8 mouse cellular contexts compared by ENCODE assay signal in genomic region chr16:30596959-30597681, GRCm38 (mm10). TPM values are rescaled to one million over a fixed set of nuclear protein-coding genes. Genes with fewer than 3 reads are reported as not detected.
DNase-seq lines count a peak whose midpoint lies in the region; ATAC-seq and TF ChIP-seq lines count a peak whose summit lies in the region.

No protein-coding gene starts in this region.

- 9% methylated on average over 16 of the region's 16 CpGs for WGBS in hindbrain, embryonic 14.5 days

- no peaks in the 10 kb centered on the region for H3K36me3 ChIP-seq in hindbrain, embryonic 14.5 days (replicated peaks; ENCODE audit: control insufficient read depth, insufficient read depth)

- no peaks in the 10 kb centered on the region for H3K27me3 ChIP-seq in Patski
- H3K27me3 ChIP-seq in hindbrain, embryonic 14.5 days (ENCODE audit: control insufficient read depth, insufficient read depth, low read length): peaks cover 13% of the 10 kb centered on the region

- H3K4me2 ChIP-seq in hindbrain, embryonic 14.5 days (replicated peaks): peak overlapping the region; percentile 36

- 0 out of 2 replicates have a peak overlapping the region, but pooled peaks have one; percentile 2 for H3K4me3 ChIP-seq in hindbrain, embryonic 14.5 days (replicated peaks; ENCODE audit: low read length)

- in situ Hi-C loops in Patski (cut with MboI; ENCODE audit: low pct_unique_long_range_greater_than_20kb): loop anchor here (5.0 to 10.0 kb wide), 3 partner anchors 285 to 758 kb away; no protein-coding TSS in a partner anchor

- H3K9ac ChIP-seq in hindbrain, embryonic 14.5 days: peak overlapping the region; percentile 14; the same call in 1 of the 2 replicates

- POLR2A ChIA-PET in Patski (lab: Charles Lee): interaction anchor here (0.6 kb wide), 1 partner anchor 354 kb away, joined by 3 read pairs; no protein-coding TSS in a partner anchor

- peaks cover 14% of the 10 kb centered on the region for H3K4me1 ChIP-seq in hindbrain, embryonic 14.5 days (replicated peaks; ENCODE audit: control insufficient read depth, insufficient read depth, low read length)

- no peaks in the 10 kb centered on the region for H3K9me3 ChIP-seq in hindbrain, embryonic 14.5 days (ENCODE audit: control insufficient read depth, low read length)

- DNase-seq in Patski (ENCODE audit: low read depth, low spot score): peak; percentile 71
- DNase-seq in cerebellum, postnatal 14 days: peak; percentile 97
- peak; percentile 93 to 96 for DNase-seq in frontal cortex, postnatal 36 days (ENCODE audit: low spot score in 2 of 2)
- DNase-seq in hindbrain, embryonic 14.5 days (ENCODE audit: low spot score): peak; percentile 98
- peak; percentile 83 for DNase-seq in left cerebral cortex, adult 11 months (ENCODE audit: low spot score)
- peak; percentile 90 to 94 for DNase-seq in lung, postnatal 4 days
- peak; percentile 90 for DNase-seq in right cerebral cortex, adult 18-20 months
- peak; percentile 78 for DNase-seq in urinary bladder, adult 2 months (ENCODE audit: low spot score)

- no peak overlapping the region for H3K27ac ChIP-seq in hindbrain, embryonic 14.5 days

- CTCF ChIA-PET in Patski (lab: Charles Lee): interaction anchor here (0.7 to 2.9 kb wide), 7 partner anchors 14 to 474 kb away, joined by 3 to 11 read pairs (median 4); no protein-coding TSS in a partner anchor

- TF ChIP-seq CTCF in Patski (IDR thresholded peaks at IDR 0.05): no peak

- ATAC-seq in Patski: no peak
- peak; percentile 51 for ATAC-seq in hindbrain, embryonic 14.5 days (ENCODE audit: low FRiP score)

RNA-seq across cellular contexts. Expression of gene Fam43a, which starts 2.4 kb away (rescaled TPM):
- polyA plus RNA-seq in Patski (2021): 94.0 TPM
- 10.2 and 10.7 TPM in 2 replicates for polyA plus RNA-seq in hindbrain, embryonic 14.5 days (2014; fragmentation: Nextera tagmentation; extraction: Ambion mirVana)
- 9.3 and 9.7 TPM in 2 replicates for polyA plus RNA-seq in urinary bladder, adult 2 months (2012; rRNA removed)

RNA-seq across cellular contexts. Expression of gene Lsg1, which starts 9.7 kb away (rescaled TPM):
- 47.8 TPM for polyA plus RNA-seq in Patski (2021)
- 44.3 and 50.0 TPM in 2 replicates for polyA plus RNA-seq in hindbrain, embryonic 14.5 days (2014; fragmentation: Nextera tagmentation; extraction: Ambion mirVana)
- polyA plus RNA-seq in urinary bladder, adult 2 months (2012; rRNA removed): 22.0 and 22.5 TPM in 2 replicates

RNA-seq across cellular contexts. Expression of gene Tmem44, which starts 46.5 kb away (rescaled TPM):
- polyA plus RNA-seq in Patski (2021): 8.0 TPM
- polyA plus RNA-seq in hindbrain, embryonic 14.5 days (2014; fragmentation: Nextera tagmentation; extraction: Ambion mirVana): 63.9 and 76.4 TPM in 2 replicates
- 6.2 and 6.3 TPM in 2 replicates for polyA plus RNA-seq in urinary bladder, adult 2 months (2012; rRNA removed)
